Mouse (Mus musculus) adrenal gland, adult 2 months (tissue): Measurements from ENCODE around the gene Tmem91. TPM values are rescaled to one million over a fixed set of nuclear protein-coding genes. Genes with fewer than 3 reads are reported as not detected.

Experiments used
- DNase-seq: peaks from one replicate; pipeline ENCODE4 v3.0.0; 2021
- polyA plus RNA-seq: library from polyadenylated mRNA; depleted of rRNA; stranded (reverse); fragments of >200 nt; gene quantifications from 2 replicates; pipeline ENCODE4 v1.2.3, GENCODE M21; 2012; rRNA removed
- total RNA-seq, 2 experiments: library from RNA; stranded (reverse); gene quantifications; 2 replicates each; pipeline ENCODE4 v1.2.3; 2021

Gene Tmem91
- total and polyA plus RNA-seq, 3 experiments, result 0.37 to 1.1 TPM; not detected in 1

DNA sequence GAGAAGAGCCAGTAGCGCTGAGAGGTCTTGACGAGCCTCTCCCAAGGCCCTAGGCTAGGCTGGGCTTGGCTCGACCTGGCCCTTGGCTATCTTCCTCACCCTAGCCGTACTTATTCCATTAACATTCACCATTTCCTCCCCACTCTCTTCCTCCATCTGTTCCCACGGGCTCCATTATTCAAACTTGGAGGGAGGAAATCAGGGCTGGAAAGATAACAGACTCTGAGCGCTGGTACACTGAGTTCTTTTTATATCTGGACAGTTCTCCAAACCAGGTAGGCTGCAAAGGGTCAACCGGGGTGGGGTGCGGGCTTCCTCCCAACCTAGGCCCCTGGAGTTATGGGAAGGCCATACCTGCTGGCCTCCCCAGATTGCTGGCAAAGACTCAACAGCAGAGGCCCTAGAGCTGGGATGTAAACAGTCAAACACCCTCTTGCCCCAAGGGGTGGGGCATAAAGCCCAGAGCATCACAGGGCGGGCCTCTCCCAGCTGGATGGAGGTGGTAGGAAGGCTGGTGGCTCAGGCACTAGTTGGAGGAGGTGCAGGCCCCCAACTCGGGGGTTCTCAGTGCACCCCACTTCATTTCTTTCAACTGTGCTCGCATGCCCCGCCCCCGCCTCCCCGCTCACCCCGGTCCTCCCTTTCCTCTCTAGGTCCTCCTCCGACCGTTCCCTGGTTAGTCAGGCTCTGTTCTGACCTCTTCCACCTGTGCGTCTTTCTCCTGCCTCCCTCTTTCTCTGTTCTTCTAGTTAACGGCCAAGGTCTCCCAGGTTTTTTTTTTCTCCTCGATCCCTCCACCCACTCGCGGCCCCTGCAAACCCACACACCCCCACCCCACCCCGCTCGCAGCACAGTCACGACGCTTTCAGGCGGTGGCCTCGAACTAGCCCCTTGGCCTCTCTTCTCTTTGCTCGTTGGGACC is 48.2 kb downstream of the Tmem91 start, which contains the start of gene B3gnt8:
Gene B3gnt8 (plus strand): TSS at position 146 of the 922 bp plus-strand sequence.
- peak; percentile 48 for DNase-seq

DNA sequence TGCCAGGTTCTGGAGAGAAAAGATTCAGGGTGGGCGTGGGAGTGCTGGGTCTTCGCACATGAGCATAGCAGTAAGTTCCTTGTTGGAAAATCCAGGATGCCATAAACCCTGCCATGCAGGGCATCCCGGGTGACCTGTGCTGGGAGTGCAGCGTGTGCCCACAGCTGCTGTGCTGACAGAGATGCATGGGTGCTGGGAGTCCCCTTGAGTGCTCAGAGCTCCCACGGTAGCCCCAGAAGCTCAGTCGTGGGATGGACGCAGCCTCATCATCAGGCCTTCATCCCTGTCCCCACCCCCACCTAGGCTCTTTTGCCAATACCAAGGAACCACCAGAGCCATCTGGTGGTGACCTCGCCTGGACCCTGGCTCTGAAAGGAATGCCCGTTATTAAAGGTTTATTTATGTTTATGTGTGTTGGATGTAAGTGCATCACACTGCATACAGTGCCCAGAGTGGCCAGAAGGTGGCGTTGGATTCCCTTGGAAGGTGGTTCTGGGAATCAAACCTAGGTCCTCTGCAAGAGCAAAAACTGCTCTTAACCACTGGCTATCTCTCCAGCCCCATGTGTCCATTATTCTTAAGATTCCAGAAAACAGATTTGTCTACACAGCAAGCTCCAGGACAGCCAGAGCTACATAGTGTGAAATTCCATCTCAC is 49.2 kb downstream of the Tmem91 start:
- DNase-seq, result no peak

DNA sequence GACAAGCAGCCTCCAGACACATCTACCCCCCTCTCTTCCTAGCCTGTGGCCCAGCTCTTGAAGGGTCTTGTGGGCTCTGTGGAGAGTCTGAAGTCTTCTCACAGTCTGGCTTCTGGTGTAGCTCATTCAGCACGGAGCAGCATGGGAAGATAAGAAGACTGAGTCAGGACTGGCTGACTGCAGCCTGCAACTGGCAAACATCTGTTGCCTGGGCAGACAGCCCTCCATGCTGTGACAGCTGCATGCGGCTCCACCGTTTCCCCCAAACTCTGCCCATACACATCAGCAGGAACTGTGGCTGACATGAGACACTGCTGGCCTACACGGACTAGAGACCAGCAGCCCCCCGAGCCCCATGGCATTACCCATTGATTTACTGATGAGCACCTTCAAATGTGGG is 50.1 kb downstream of the Tmem91 start:
- DNase-seq, result no peak

DNA sequence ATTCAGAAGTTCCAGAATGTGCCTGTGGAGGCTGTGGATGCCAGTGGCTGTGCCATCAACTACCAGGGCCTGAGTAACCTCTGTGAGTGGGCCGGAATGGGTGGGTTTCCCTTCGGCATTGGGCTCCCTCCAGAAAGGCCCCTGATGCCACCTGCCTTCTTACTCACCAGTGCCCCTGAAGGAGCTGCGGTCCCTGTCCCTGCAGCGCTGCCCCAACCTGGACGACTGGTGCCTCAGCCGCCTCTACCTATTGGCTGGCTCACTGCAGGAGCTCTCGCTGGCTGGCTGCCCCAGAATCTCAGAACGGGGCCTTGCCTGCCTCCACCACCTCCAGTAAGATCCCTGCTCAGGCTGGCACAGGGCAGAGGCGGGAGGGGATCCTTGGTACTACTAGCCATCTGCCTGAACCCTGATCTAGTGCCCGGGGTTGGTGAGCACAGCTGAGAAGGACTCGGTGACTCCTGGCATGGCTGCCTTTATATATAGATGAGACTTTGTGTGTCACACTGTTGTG is 51.1 kb downstream of the Tmem91 start:
- no peak for DNase-seq

DNA sequence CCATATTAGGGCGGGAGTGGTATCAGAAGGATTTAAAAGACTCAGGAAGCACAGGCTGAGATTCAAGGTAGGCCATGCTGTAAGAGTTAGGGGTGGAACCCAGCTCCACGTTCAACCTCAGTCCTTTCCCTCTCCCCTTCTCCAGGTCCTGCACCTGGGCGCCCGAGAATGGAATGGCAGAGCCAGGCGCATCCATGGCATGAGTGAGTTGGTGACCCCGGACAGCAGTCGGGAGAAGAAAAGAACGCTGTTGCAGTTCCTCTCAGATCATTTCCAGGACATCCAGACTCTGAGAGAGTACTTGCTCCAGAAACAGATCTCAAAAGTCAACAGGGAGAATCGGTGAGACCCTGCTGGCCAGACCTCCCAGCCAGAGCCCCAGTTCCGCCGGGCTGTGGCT is 54.2 kb downstream of the Tmem91 start:
- DNase-seq, result no peak

DNA sequence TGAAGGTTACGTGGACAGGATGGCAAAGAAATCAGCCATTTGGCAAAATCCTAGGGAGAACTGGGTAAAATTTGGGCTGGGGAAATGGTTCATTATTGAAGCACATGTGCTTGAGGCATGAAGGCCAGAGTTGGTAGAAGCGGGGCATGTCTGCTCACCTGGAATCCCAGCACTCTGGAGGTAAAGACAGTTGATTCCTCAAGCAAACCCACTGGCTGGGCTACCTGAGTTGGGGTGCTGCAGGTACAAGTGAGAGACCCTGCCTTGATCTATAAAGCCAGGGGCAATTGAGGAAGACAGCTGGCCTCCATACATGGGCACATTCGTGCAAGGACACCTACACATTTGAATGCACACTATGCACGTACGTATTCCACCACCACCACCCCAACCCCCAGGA is 54.9 kb downstream of the Tmem91 start:
- DNase-seq, result no peak

DNA sequence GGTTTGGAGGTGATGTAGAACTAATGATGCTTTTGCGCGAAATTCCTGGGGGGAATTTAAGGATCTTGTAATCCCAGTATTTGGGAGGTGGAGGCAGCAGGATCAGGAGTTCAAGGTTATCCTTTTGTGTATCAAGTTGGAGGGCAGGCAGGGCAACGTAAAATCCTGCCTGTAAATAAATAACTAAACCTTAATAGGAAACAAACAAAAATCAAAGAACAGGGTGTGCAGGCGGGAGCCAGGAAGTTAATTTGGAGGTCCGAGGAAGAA is 55.3 kb downstream of the Tmem91 start:
- DNase-seq, result no peak

Other genes with a start within 250 kb of the Tmem91 start
- gene Ceacam1, start 197.6 kb downstream of the Tmem91 start, total RNA-seq, result 10 to 100 TPM in 1 of 2 experiments, 1 to 10 TPM in 1; 8.4 to 45.0 TPM
- gene Ceacam1, start 197.6 kb downstream of the Tmem91 start, polyA plus RNA-seq, result 5.9 and 9.5 TPM in 2 replicates
- 1 to 10 TPM; 1.1 to 5.0 TPM for gene Ceacam2, start 135.3 kb downstream of the Tmem91 start, total RNA-seq
- gene Ceacam2, start 135.3 kb downstream of the Tmem91 start, polyA plus RNA-seq, result not detected in 2 replicates
- gene Erich4, start 59.3 kb downstream of the Tmem91 start, total RNA-seq, result not detected
- gene Erich4, start 59.3 kb downstream of the Tmem91 start, polyA plus RNA-seq, result not detected in 2 replicates
- gene Dmac2, start 55.8 kb downstream of the Tmem91 start, total RNA-seq, result 10 to 100 TPM; 21.4 to 35.3 TPM
- 54.0 and 54.5 TPM in 2 replicates for gene Dmac2, start 55.8 kb downstream of the Tmem91 start, polyA plus RNA-seq
- gene B3gnt8, start 48.5 kb downstream of the Tmem91 start, total RNA-seq, result 1 to 10 TPM; 1.8 to 4.5 TPM
- 11.8 and 13.0 TPM in 2 replicates for gene B3gnt8, start 48.5 kb downstream of the Tmem91 start, polyA plus RNA-seq
- 100 to 1,000 TPM; 207 to 217 TPM for gene Bckdha, start 16.2 kb downstream of the Tmem91 start, total RNA-seq
- gene Bckdha, start 16.2 kb downstream of the Tmem91 start, polyA plus RNA-seq, result 626 and 697 TPM in 2 replicates
- gene Exosc5, start 16.0 kb downstream of the Tmem91 start, total RNA-seq, result 10 to 100 TPM; 42.5 to 44.0 TPM
- 121 and 124 TPM in 2 replicates for gene Exosc5, start 16.0 kb downstream of the Tmem91 start, polyA plus RNA-seq
- gene B9d2, start 5.6 kb upstream of the Tmem91 start, total RNA-seq, result 10 to 100 TPM; 12.2 to 26.4 TPM
- gene B9d2, start 5.6 kb upstream of the Tmem91 start, polyA plus RNA-seq, result 69.9 and 83.0 TPM in 2 replicates
- 10 to 100 TPM; 30.2 to 36.6 TPM for gene Tgfb1, start 11.8 kb upstream of the Tmem91 start, total RNA-seq
- 50.8 and 57.6 TPM in 2 replicates for gene Tgfb1, start 11.8 kb upstream of the Tmem91 start, polyA plus RNA-seq
- 10 to 100 TPM; 47.4 to 50.9 TPM for gene Ccdc97, start 43.9 kb upstream of the Tmem91 start, total RNA-seq
- 90.9 and 95.2 TPM in 2 replicates for gene Ccdc97, start 43.9 kb upstream of the Tmem91 start, polyA plus RNA-seq
- 100 to 1,000 TPM; 104 to 109 TPM for gene Hnrnpul1, start 79.6 kb upstream of the Tmem91 start, total RNA-seq
- gene Hnrnpul1, start 79.6 kb upstream of the Tmem91 start, polyA plus RNA-seq, result 33.0 and 38.7 TPM in 2 replicates
- gene Axl, start 113.5 kb upstream of the Tmem91 start, total RNA-seq, result 10 to 100 TPM; 42.1 to 73.8 TPM
- gene Axl, start 113.5 kb upstream of the Tmem91 start, polyA plus RNA-seq, result 40.3 TPM in 2 replicates
- 1 to 10 TPM; 2.5 to 3.4 TPM for gene Cyp2s1, start 141.7 kb upstream of the Tmem91 start, total RNA-seq
- gene Cyp2s1, start 141.7 kb upstream of the Tmem91 start, polyA plus RNA-seq, result 2.4 and 3.0 TPM in 2 replicates
- gene Cyp2b10, start 222.5 kb upstream of the Tmem91 start, total RNA-seq, result 10 to 100 TPM; 16.1 to 54.8 TPM
- gene Cyp2b10, start 222.5 kb upstream of the Tmem91 start, polyA plus RNA-seq, result 0.18 and 0.37 TPM in 2 replicates